Mouse (Mus musculus) Patski (cell line): ENCODE measurements at regions not wholly inside any gene's neighbourhood (a gene's known extent, or its start where the extent isn't known, plus 50 kb on each side); places are given as distances from the start of the nearest gene placed in this dataset.

Source experiments
- ATAC-seq: fragments of 100-300 bp; one replicate; pipeline ENCODE4 v1.8.0; 2021
- CTCF ChIA-PET: fragments of 350-600 bp; sonication (Branson Sonifier 250); formaldehyde crosslinking; loops from one replicate; lab custom pipeline; 2022; ENCODE audit warnings: inconsistent platforms; lab: Charles Lee
- POLR2A ChIA-PET: fragments of 350-600 bp; sonication (Branson Sonifier 250); formaldehyde crosslinking; loops from one replicate; lab custom pipeline; 2022; ENCODE audit warnings: antibody characterized with exemption, inconsistent platforms; lab: Charles Lee
- DNase-seq: peaks from one replicate; pipeline ENCODE4 v3.0.0-alpha.2; 2011; ENCODE audit warnings: low read depth, low spot score
- H3K27me3 ChIP-seq: fragments of 371-371 bp; one replicate; pipeline ENCODE4 v1.5.1; 2021
- CTCF ChIP-seq: fragments of 100-300 bp; IDR thresholded peaks from one replicate; pipeline ENCODE4 v1.5.1; 2021
- in situ Hi-C: fragments of 300-500 bp; cut with MboI; formaldehyde crosslinking; loops from 3 replicates; pipeline ENCODE4 v1.11.1; 2018; ENCODE audit warnings: low pct_unique_long_range_greater_than_20kb, mixed read lengths

DNA sequence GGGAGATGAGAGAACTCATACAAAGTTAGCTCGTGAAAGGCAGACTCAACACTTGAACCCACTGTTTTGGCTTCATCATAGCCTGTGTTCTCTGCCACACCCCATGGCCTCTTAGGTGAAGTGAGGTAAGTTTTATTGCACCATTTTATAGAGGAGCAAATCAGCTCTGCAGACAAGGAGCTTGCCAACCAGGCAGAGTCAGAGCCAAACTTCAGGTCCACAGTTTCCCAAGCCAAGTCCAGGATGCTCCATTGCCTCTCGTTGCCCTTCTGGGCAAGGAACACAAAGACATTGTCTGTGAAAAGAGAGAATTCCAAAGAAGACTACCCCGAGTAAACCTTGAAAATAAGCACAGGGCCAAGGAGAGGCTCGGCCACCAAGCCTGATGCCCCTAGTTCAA lies 93.4 kb upstream of the Nckap5 start:
- no peak for ATAC-seq
- H3K27me3 ChIP-seq, result peaks cover 6% of the 10 kb centered on the region
- TF ChIP-seq CTCF, result no peak
- DNase-seq, result no peak
- ChIA-PET CTCF (no interaction called here), POLR2A (no interaction called here)
- in situ Hi-C loops, result loop anchor here (10.0 kb wide), 1 partner anchor 199 kb away; no protein-coding TSS in a partner anchor

DNA sequence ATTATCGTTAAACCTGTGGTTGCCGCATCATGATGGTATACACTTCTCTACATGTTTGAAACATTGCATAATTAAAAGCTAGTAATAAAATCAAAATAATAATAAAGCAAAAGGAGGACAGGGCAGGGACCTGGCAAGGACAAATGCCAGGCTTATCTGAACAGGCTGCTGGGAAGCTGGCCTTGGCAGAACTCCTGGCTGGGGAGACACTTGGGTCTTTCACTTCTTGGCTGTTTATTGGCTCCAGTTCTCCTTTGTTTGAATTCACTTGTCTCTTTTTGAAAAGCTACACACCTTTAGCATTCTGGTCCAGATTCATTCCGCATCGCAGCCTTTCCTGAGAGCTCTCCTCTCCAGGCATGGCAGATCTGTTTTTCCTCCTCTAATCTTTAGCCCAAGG lies 91.6 kb upstream of the Nckap5 start:
- no peak for TF ChIP-seq CTCF
- ATAC-seq (no peak), DNase-seq (no peak)
- POLR2A ChIA-PET, result no interaction called here
- H3K27me3 ChIP-seq, result peaks cover 6% of the 10 kb centered on the region
- in situ Hi-C loops, result loop anchor here (10.0 kb wide), 1 partner anchor 197 kb away; no protein-coding TSS in a partner anchor
- CTCF ChIA-PET, result interaction anchor here (1.8 kb wide), 1 partner anchor 9 kb away, joined by 4 read pairs; no protein-coding TSS in a partner anchor

DNA sequence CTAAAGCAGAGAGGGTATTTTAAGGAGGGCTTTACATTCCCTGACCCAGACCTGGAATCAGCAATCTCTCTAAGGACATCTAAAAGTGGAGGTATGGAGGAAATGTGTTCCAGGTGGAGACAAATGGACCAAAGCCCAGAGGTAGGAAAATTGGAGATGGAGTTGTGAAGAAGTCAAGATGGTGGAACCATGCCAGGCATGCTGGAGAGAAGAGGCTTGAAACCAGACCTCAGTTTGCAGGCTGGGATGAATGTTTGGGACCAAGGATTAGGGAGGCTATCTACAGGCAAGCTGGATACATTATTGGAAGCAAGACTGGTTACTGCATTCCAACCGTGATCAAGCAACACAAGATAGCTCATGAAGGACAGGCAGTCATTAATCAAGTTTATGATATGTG lies 88.3 kb upstream of the Nckap5 start:
- ATAC-seq, result no peak
- POLR2A ChIA-PET, result no interaction called here
- CTCF ChIA-PET, result no interaction called here
- TF ChIP-seq CTCF, result no peak
- in situ Hi-C loops, result no loop called here
- peaks cover 6% of the 10 kb centered on the region for H3K27me3 ChIP-seq
- DNase-seq, result no peak

DNA sequence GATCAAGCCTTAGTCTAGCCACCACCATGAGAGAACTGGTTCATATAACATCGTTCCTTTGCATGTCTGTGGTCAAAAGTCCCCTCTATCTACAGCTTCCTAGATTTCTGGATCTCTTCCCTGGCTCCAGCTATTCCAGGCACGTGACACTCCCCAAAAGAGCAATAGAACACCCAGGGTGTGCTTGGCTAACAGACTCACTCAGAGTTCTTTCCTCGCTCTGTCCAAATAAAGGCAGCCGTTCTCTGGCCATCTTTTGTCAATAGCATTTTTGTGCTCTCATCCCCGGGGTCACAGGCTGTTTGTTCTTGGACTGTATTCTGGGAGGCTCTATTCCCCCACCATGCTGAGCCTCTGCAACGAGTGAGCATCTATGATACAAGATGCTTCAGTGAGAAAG lies 87.3 kb upstream of the Nckap5 start:
- in situ Hi-C loops, result no loop called here
- no peak for DNase-seq
- TF ChIP-seq CTCF, result no peak

DNA sequence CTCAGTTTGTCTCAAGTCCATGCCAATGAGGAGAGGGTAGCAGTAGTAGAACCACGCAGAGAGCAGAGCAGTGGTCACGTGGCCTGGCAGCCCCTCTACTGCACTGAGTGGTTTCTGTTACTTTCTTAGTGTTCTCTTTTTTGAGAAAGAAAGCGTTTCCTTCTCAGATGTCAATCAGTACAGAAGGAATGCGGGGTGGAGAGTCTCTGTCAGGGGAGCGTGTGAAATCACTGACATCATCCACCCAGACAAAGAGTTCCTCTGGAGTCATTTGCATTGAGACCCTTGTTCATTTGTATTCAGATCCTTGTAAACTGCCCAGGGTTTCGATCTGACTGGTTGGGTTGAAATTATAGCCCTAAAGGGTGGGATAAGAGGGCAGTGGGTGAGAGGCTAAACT lies 85.8 kb upstream of the Nckap5 start:
- in situ Hi-C loops, result no loop called here
- no peaks in the 10 kb centered on the region for H3K27me3 ChIP-seq
- ChIA-PET CTCF (no interaction called here), POLR2A (no interaction called here)
- ATAC-seq, result no peak
- DNase-seq, result no peak
- no peak for TF ChIP-seq CTCF

More for the DNA sequence above, 87.3 kb upstream of the Nckap5 start:
- no peak for ATAC-seq
- ChIA-PET POLR2A (no interaction called here), CTCF (no interaction called here)
- H3K27me3 ChIP-seq, result peaks cover 6% of the 10 kb centered on the region

- CTCF ChIA-PET, result no interaction called here
- POLR2A ChIA-PET, result no interaction called here
- no peak for DNase-seq
- in situ Hi-C loops, result no loop called here
- H3K27me3 ChIP-seq, result no peaks in the 10 kb centered on the region
- TF ChIP-seq CTCF, result no peak
- no peak for ATAC-seq
These were observed 80.9 kb upstream of the Nckap5 start for GRCm38 (mm10) chr1:126911277-126912060.

DNA sequence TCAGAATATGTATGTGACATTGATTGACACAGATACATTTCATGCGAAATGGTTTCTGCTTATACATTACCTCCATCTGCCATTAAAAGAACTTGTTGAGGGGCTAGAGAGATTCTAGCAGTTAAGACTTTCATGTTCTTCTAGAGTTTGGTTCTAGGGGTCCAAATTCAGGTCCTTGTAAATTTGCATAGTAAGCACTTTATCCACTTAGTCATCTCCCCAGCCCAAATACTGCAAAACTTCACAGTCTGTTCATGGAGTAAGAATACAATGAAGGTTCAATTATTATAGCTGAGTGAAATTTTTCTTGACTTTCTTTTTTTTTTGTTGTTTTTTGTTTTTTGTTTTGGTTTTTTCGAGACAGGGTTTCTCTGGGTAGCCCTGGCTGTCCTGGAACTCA lies 76.8 kb upstream of the Nckap5 start:
- ChIA-PET CTCF (interaction anchor here (0.9 kb wide), 2 partner anchors 9 to 16 kb away, joined by 3 read pairs; no protein-coding TSS in a partner anchor), POLR2A (no interaction called here)
- no peak for DNase-seq
- TF ChIP-seq CTCF, result no peak
- in situ Hi-C loops, result no loop called here
- no peak for ATAC-seq
- peaks cover 11% of the 10 kb centered on the region for H3K27me3 ChIP-seq

GRCm38 (mm10) chr1:126898484-126898883 lies 67.9 kb upstream of the Nckap5 start:
- no peak for DNase-seq
- POLR2A ChIA-PET, result no interaction called here
- CTCF ChIA-PET, result interaction anchor here (0.9 kb wide), 1 partner anchor 9 kb away, joined by 3 read pairs; no protein-coding TSS in a partner anchor
- no peaks in the 10 kb centered on the region for H3K27me3 ChIP-seq
- TF ChIP-seq CTCF, result no peak
- ATAC-seq, result no peak
- in situ Hi-C loops, result no loop called here

DNA sequence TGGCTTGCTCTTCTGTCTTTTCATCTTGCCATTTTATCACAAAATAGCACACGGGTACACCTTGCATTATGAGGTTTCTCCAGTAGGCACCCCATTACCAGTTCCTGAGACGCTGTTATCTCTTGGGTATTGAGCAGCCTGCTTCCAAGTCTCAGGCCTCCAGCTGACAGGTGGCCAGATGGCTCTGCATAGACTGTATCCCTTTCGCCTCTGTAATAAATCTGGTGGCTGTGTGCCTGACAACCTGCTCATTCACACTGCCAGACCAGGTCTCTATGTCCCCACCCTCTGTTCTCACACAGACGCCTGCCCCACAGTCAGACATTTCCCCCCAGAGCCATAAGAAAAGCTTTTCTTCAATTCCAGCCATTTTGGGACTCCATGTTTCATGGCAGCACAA lies 66.3 kb upstream of the Nckap5 start:
- no peak for TF ChIP-seq CTCF
- no peak for DNase-seq
- H3K27me3 ChIP-seq, result no peaks in the 10 kb centered on the region
- ATAC-seq, result no peak
- in situ Hi-C loops, result no loop called here
- POLR2A ChIA-PET, result no interaction called here
- CTCF ChIA-PET, result interaction anchor here (0.8 kb wide), 2 partner anchors 8 to 25 kb away, joined by 3 to 4 read pairs; no protein-coding TSS in a partner anchor

- POLR2A ChIA-PET, result no interaction called here
- CTCF ChIA-PET, result interaction anchor here (1.0 kb wide), 1 partner anchor 19 kb away, joined by 4 read pairs; no protein-coding TSS in a partner anchor
- in situ Hi-C loops, result no loop called here
- DNase-seq, result no peak
- TF ChIP-seq CTCF, result no peak
- H3K27me3 ChIP-seq, result no peaks in the 10 kb centered on the region
- no peak for ATAC-seq
These were observed 50.2 kb upstream of the Nckap5 start for GRCm38 (mm10) chr1:126880801-126881200.
